24 mouse cellular contexts compared by ENCODE assay signal in the genomic region with DNA sequence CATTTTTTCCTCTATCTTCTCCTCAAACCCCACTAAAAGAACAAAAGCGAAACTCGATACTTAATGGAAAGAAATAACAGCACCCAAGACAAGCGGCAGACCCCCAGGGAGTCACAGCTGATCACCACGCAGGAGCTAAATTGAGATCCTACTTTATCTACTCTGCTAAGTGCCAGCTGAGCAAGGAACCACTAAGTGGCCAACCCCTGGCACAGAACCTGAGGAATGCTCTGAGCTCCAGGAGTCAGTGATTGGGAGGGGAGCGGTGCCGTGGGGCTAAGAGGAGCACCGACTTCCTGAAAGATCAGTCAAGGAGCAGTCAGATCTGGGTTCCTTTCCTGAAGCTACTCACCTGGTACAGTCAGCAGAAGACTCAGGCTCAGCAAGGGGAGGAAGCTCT. TPM values are rescaled to one million over a fixed set of nuclear protein-coding genes. Genes with fewer than 3 reads are reported as not detected.
DNase-seq lines count a peak whose midpoint lies in the region; ATAC-seq lines count a peak whose summit lies in the region.
"Had no signal": no experiment of that assay in that cellular context is flagged by ENCODE, and none has a peak within 500 bp of the region (broad histone marks: within the 10 kb centered on the region; RNA-seq: fewer than 3 reads in every experiment).

No protein-coding gene starts in this region.

- WGBS in heart, embryonic 14.5 days, result 43% methylated on average over 7 of the region's 7 CpGs

- H3K4me3 ChIP-seq in heart, embryonic 14.5 days (ENCODE audit: control insufficient read depth in 1 of 2, insufficient read depth in 1 of 2, low read depth in 1 of 2, low read length in 2 of 2), result no peak overlapping the region
- H3K4me3 ChIP-seq: embryonic facial prominence, embryonic 15.5 days; forebrain, embryonic 12.5 days; layer of hippocampus, adult 2 months; left cerebral cortex, adult 2 months; limb, embryonic 12.5 days; liver, embryonic 15.5 days; midbrain, embryonic 12.5 days; neural tube, embryonic 13.5 days had no signal

- H3K4me2 ChIP-seq in heart, embryonic 14.5 days (ENCODE audit: low read length), result peak overlapping the region; percentile 32
- H3K4me2 ChIP-seq: embryonic facial prominence, embryonic 15.5 days; forebrain, embryonic 12.5 days; hindbrain, embryonic 14.5 days; limb, embryonic 12.5 days; liver, embryonic 15.5 days; midbrain, embryonic 12.5 days; neural tube, embryonic 13.5 days had no signal

- intact Hi-C loops in heart, postnatal 36 days (cut with DNase I), result no loop called here

- peaks cover 17 to 40% of the 10 kb centered on the region in 2 experiments for H3K4me1 ChIP-seq in heart, embryonic 14.5 days (ENCODE audit: control insufficient read depth in 2 of 2, insufficient read depth in 2 of 2, low read length in 2 of 2)
- H3K4me1 ChIP-seq: embryonic facial prominence, embryonic 15.5 days; limb, embryonic 12.5 days had no signal

- no peak for ATAC-seq in heart, embryonic 14.5 days (ENCODE audit: insufficient number of reproducible peaks, insufficient read depth, low FRiP score, low read depth)
- ATAC-seq: intestine, postnatal 0 days; Patski had no signal

- H3K9ac ChIP-seq in heart, embryonic 14.5 days (ENCODE audit: low read length), result no peak overlapping the region; the same call in 1 of the 2 replicates
- H3K9ac ChIP-seq: embryonic facial prominence, embryonic 15.5 days; forebrain, embryonic 12.5 days; hindbrain, embryonic 14.5 days; limb, embryonic 12.5 days; liver, embryonic 15.5 days; midbrain, embryonic 12.5 days; neural tube, embryonic 13.5 days had no signal

- peak; percentile 96 for DNase-seq in heart, adult 11 months
- DNase-seq in heart, postnatal 36 days, result no peak
- peak; percentile 49 for DNase-seq in lung, postnatal 36 days
- DNase-seq in lung, postnatal 25 days (ENCODE audit: low spot score), result no peak
- DNase-seq in heart, postnatal 4 days, result peak; percentile 64
- DNase-seq in ovary, postnatal 10 days (ENCODE audit: low spot score), result no peak
- DNase-seq in kidney, adult 11 months, result no peak
- DNase-seq: adrenal gland, postnatal 10 days; cerebellum, adult 11 months; cerebellum, adult 9-11 months; kidney, postnatal 36 days; thymus, postnatal 4 days had no signal

- no peaks in the 10 kb centered on the region for H3K27me3 ChIP-seq in heart, embryonic 14.5 days (ENCODE audit: control insufficient read depth, insufficient read depth, low read length)
- H3K27me3 ChIP-seq: embryonic facial prominence, embryonic 15.5 days; forebrain, embryonic 12.5 days; limb, embryonic 12.5 days; liver, embryonic 15.5 days; midbrain, embryonic 12.5 days; neural tube, embryonic 13.5 days; Patski had no signal

- no peaks in the 10 kb centered on the region for H3K9me3 ChIP-seq in heart, embryonic 14.5 days (ENCODE audit: control insufficient read depth, low read length)
- H3K9me3 ChIP-seq: embryonic facial prominence, embryonic 15.5 days; forebrain, embryonic 12.5 days; liver, embryonic 15.5 days; neural tube, embryonic 13.5 days had no signal

- peak overlapping the region; percentile 61 to 66 for H3K27ac ChIP-seq in heart, embryonic 14.5 days (replicated peaks in 1 of 2; ENCODE audit: control insufficient read depth in 1 of 2, insufficient read depth in 1 of 2, low read depth in 2 of 2, low read length in 2 of 2)
- H3K27ac ChIP-seq: embryonic facial prominence, embryonic 15.5 days; forebrain, embryonic 12.5 days; hindbrain, embryonic 14.5 days; layer of hippocampus, adult 2 months; left cerebral cortex, adult 2 months; limb, embryonic 12.5 days; liver, embryonic 15.5 days; midbrain, embryonic 12.5 days; neural tube, embryonic 13.5 days had no signal

- H3K36me3 ChIP-seq in heart, embryonic 14.5 days (ENCODE audit: control insufficient read depth, insufficient read depth, low read length), result peaks cover 17% of the 10 kb centered on the region
- H3K36me3 ChIP-seq: embryonic facial prominence, embryonic 15.5 days; limb, embryonic 12.5 days; midbrain, embryonic 12.5 days had no signal

RNA-seq across cellular contexts. Expression of a gene that starts 9.2 kb away (rescaled TPM):
- total RNA-seq in heart, postnatal 36 days (2021), result 100 to 1,000 TPM; 766 to 844 TPM
- polyA plus RNA-seq in heart, embryonic 14.5 days (2014; fragmentation: Nextera tagmentation; extraction: Ambion mirVana), result 109 and 122 TPM in 2 replicates
- total RNA-seq in heart, postnatal 4 days (2021), result 100 to 1,000 TPM; 234 to 256 TPM

Comparison
In these comparisons a context has a peak if more than half of its experiments do, and no peak if none do; other contexts are left out.
1. DNase-seq: peak in heart, adult 11 months (single experiment), lung, postnatal 36 days (single experiment) and heart, postnatal 4 days (single experiment); none in heart, postnatal 36 days (0 of 2), lung, postnatal 25 days (single experiment), ovary, postnatal 10 days (single experiment) and kidney, adult 11 months (single experiment).